Mouse (Mus musculus) adrenal gland, postnatal 14 days (tissue): ENCODE measurements at regions not wholly inside any gene's neighbourhood (a gene's known extent, or its start where the extent isn't known, plus 50 kb on each side); places are given as distances from the start of the nearest gene placed in this dataset.
A peak's percentile ranks its signal among the peaks of the same experiment; 100 is the strongest.
"Not testable (repeated sequence)": the region's sequence is repeated elsewhere in the genome, so short reads cannot be mapped to it uniquely, and the experiment has no call there.

Experiments used
- DNase-seq: peaks from one replicate; pipeline ENCODE4 v3.0.0; 2021; ENCODE audit warnings: mixed read lengths

- DNase-seq = no peak
Measured at GRCm38 (mm10) chr6:50822236-50823151, 168.3 kb upstream of the Npvf start.

GRCm38 (mm10) chr6:50823220-50823910, 169.1 kb upstream of the Npvf start:
- no peak for DNase-seq

DNA sequence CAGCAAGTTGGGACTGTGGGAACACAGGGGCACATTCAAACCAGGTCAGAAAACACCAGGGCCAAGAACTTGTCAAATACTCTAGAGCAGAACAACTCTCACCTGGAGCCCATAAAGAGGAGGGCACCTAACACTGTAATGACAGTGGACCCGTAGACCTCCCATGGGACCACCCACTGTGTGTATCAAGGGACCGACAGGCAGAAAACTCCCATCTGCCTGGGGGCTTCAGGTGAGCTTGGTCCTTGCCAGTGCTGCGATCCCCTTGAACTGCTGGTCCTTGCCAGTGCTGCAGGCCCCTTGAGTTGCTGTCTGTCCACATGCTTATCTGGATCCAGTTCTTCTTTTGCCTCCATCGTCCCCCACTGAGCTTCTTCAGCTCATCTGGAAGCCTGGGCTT, 170.2 kb upstream of the Npvf start:
- no peak for DNase-seq

DNA sequence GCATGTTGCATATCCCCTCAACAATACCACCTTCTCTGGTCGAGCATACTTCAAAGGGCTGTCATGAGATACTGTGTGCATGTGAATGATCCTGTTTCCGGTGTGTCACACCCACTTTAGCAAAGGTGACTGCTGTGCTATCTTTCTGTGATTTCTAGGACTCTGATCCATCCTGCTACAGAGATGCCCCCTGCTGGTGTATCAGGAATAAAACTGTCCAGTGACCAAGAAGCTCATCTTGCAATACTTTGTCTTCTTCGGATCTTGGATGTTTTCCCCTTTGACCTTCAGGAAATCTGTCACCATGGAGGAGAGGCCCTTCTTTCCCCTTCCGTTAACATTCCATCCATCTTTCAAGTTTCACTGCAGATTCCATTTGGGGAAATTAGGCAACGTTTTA, 177.5 kb upstream of the Npvf start:
- DNase-seq = no peak

GRCm38 (mm10) chr6:50835997-50836625, 181.9 kb upstream of the Npvf start:
- DNase-seq = no peak

DNA sequence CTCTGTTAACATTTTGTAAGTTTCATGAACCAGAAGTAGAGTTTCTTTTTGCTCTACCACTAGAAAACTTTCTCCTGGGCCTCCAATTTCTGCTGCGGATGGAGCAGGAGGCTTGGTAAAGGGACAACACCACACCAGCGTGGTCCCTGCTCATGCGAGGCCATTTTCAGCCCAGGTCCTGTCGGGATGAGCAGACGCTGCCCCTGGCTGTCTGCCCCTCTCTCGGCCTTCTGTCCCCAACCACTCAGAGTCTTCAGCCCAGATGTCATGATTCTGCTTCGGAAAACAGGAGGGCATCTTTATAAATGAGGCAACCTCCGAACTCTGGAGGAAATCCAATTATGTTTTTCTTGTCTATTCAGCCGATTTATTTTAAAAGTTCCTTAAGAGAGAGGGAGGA, 186.6 kb upstream of the Npvf start:
- DNase-seq = no peak

- not testable (repeated sequence) for DNase-seq
Measured at GRCm38 (mm10) chr6:50845246-50845645, 191.0 kb upstream of the Npvf start.

GRCm38 (mm10) chr6:50846740-50847516, 192.7 kb upstream of the Npvf start:
- no peak for DNase-seq

- DNase-seq = no peak
Measured at GRCm38 (mm10) chr6:50847548-50847947, 193.3 kb upstream of the Npvf start.

DNA sequence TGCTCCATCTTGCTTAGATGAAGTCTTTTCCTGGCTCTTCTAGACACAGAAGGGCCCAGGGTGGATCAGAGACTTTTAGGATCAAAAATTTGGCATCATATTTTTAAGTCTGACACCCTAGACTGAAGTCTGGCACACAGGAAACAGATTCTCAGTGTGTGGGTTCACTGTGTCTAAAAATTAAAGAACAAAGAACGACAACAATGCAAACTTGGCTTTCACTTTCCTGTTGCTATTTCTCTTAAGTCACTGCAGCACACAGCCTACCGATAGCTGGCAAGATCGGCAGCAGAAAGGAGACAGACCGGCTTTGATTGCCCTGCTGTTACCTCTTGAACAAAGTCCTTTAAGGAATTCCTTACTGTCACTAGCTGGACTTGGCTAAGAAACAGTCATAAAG, 204.9 kb upstream of the Npvf start:
- DNase-seq = no peak

GRCm38 (mm10) chr6:50877991-50878390, 223.8 kb upstream of the Npvf start:
- DNase-seq = no peak

DNA sequence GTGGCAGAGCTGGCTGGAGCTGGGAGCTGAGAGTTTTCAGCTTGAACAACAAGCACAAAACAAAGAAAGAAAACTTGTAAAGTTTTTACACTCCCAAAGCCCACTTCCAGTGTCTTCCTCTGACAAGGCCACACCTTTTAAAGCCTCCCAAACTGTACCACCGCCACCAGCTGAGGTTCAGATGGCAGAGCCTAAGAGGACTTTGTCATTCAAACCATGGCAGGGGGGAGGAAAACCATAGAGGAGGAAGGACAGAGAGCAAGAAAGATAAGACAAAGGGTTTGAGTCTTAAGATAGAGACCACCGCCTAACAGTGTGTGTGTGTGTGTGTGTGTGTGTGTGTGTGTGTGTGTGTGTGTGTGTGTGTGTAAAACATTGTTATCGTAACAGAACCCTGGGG, 228.1 kb upstream of the Npvf start:
- no peak for DNase-seq

DNA sequence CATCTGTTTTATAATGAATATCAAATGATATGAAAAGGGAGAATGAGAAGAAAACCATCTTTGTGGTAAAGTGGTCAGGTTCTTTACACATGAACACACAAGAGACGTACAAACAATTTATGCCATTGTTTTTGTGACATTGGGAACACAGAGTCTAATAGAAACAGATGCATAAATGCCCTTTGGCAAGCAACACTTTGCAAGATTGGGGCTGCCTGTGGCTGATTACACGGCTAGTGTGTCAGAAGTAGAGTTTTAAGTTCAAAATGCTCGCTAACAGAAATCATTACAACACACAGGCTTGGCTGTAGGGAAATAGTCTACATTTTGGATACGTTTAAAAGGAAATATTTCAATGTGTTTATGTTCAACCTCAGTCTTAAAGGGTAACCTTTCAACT, 228.5 kb upstream of the Npvf start:
- DNase-seq = no peak

- DNase-seq = no peak
Measured at GRCm38 (mm10) chr6:50885031-50885430, 230.8 kb upstream of the Npvf start.

GRCm38 (mm10) chr6:50885771-50886360, 231.6 kb upstream of the Npvf start:
- DNase-seq = no peak

- peak; percentile 6 for DNase-seq
Measured at GRCm38 (mm10) chr6:50890370-50891204, 236.3 kb upstream of the Npvf start.

DNA sequence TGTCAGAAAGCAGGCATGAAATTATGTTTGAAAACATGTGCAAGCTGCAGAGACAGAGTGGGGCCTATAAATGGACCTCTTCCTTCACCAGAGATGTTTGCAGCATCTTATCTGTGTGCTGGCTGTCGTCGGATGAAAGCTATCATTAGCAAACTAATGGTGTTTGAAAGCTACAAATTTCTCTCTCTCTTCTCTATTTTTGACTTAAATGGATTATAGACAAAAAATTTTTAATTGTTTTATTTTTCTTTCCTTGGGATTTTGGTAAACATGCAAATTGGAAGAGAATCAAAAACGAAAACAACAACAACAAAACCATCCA, 236.9 kb upstream of the Npvf start:
- DNase-seq = no peak

GRCm38 (mm10) chr6:50898792-50899191, 244.6 kb upstream of the Npvf start:
- no peak for DNase-seq

- DNase-seq = no peak
Measured at GRCm38 (mm10) chr6:50915166-50916030, 261.2 kb upstream of the Npvf start.

DNA sequence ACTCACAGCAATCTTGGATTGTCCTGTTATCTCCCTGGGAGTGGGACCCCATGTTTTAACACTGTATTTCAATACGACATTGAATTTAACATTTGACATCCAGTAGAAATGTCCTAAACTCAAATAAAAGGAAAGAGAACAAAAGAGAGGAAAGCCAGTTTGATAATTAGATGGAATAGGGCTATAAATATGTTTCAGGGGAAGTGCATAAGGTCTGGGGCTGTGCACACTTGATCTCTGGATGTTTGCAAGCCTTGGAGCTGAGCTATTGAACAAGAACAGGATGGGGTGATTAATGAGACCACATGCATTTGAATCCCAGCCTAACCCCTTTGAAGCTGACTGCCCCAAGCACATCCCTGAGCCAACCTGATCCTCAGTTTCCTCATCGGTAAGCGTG, 264.0 kb upstream of the Npvf start:
- no peak for DNase-seq
